Mouse (Mus musculus): ENCODE measurements around the gene Kat7.

- TF ChIP-seq CTCF (IDR thresholded peaks at IDR 0.05; ENCODE audit: low read depth) (peak; percentile 74), EP300 (IDR thresholded peaks at IDR 0.05; ENCODE audit: low read depth) (no peak)
Measured at GRCm38 (mm10) chr11:95319506-95319905, 9.5 kb upstream of the Kat7 start.

Data from liver, postnatal 0 days (tissue).